10 mouse cellular contexts compared by ENCODE assay signal in the genomic region with DNA sequence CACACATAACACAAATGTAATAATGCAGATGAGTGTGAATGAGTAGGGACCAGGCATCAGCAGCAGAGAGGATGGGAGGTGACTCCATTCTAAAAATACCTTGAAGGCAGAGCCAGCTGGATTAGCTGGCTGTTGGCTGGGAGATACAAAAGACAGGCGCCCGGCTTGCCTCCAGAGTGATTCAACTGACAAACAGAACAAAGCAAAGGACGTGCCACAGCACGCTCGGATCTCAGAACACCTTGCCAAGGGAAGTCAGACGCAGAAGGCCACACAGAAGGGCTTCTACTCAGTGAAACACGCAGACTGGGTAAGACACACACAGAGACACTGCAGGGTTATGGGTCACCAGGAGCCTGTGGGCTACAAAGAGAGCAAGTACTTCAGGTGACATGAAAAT. TPM values are rescaled to one million over a fixed set of nuclear protein-coding genes. Genes with fewer than 3 reads are reported as not detected.
DNase-seq lines count a peak whose midpoint lies in the region; ATAC-seq and TF ChIP-seq lines count a peak whose summit lies in the region.
"Had no signal": no experiment of that assay in that cellular context is flagged by ENCODE, and none has a peak within 500 bp of the region (broad histone marks: within the 10 kb centered on the region; RNA-seq: fewer than 3 reads in every experiment).

No protein-coding gene starts in this region.

- H3K27ac ChIP-seq in forebrain, postnatal 0 days (ENCODE audit: low read depth, low read length) = no peak overlapping the region
- H3K27ac ChIP-seq in forebrain, embryonic 10.5 days = no peak overlapping the region
- H3K27ac ChIP-seq in heart, embryonic 10.5 days = peak overlapping the region; percentile 79
- H3K27ac ChIP-seq: intestine, embryonic 15.5 days had no signal

- WGBS in forebrain, postnatal 0 days = 50% methylated on average over 7 of the region's 7 CpGs
- 72% methylated on average over 7 of the region's 7 CpGs for WGBS in forebrain, embryonic 10.5 days
- 42% methylated on average over 7 of the region's 7 CpGs for WGBS in heart, embryonic 10.5 days

- DNase-seq in forebrain, postnatal 0 days = peak; percentile 31
- no peak for DNase-seq in forebrain, embryonic 10.5 days (ENCODE audit: extremely low spot score, low spot score)
- peak; percentile 17 for DNase-seq in cerebellum, adult 8-10 months
- DNase-seq in heart, embryonic 10.5 days (ENCODE audit: low spot score) = no peak
- peak; percentile 49 to 59 for DNase-seq in layer of hippocampus, postnatal 14 days (ENCODE audit: low spot score in 2 of 2)
- no peak for DNase-seq in embryo, embryonic 11 days
- no peak for DNase-seq in adrenal gland, adult (ENCODE audit: inconsistent age in 2 of 2, low spot score in 1 of 2)

- no peak overlapping the region for H3K4me2 ChIP-seq in forebrain, postnatal 0 days (ENCODE audit: low read depth)
- H3K4me2 ChIP-seq: intestine, embryonic 15.5 days had no signal

- no peaks in the 10 kb centered on the region for H3K4me1 ChIP-seq in forebrain, postnatal 0 days (ENCODE audit: insufficient read depth)
- H3K4me1 ChIP-seq in forebrain, embryonic 10.5 days = no peaks in the 10 kb centered on the region
- H3K4me1 ChIP-seq in heart, embryonic 10.5 days = peaks cover 22% of the 10 kb centered on the region
- H3K4me1 ChIP-seq: intestine, embryonic 15.5 days had no signal

- no peak for ATAC-seq in forebrain, postnatal 0 days
- ATAC-seq in erythroblast, adult 5-6 weeks (replicated peaks; ENCODE audit: low FRiP score, poor library complexity, severe bottlenecking) = no peak
- ATAC-seq: forebrain, embryonic 16.5 days; intestine, embryonic 15.5 days had no signal

- H3K4me3 ChIP-seq in forebrain, postnatal 0 days (ENCODE audit: low read depth, low read length) = no peak overlapping the region
- no peak overlapping the region for H3K4me3 ChIP-seq in forebrain, embryonic 10.5 days
- H3K4me3 ChIP-seq in heart, embryonic 10.5 days = no peak overlapping the region
- H3K4me3 ChIP-seq: intestine, embryonic 15.5 days had no signal

- no peaks in the 10 kb centered on the region for H3K9me3 ChIP-seq in forebrain, postnatal 0 days (ENCODE audit: low read length)
- H3K9me3 ChIP-seq in forebrain, embryonic 10.5 days = no peaks in the 10 kb centered on the region
- H3K9me3 ChIP-seq in heart, embryonic 10.5 days = no peaks in the 10 kb centered on the region
- H3K9me3 ChIP-seq: intestine, embryonic 15.5 days had no signal

- H3K27me3 ChIP-seq in forebrain, postnatal 0 days (ENCODE audit: insufficient read depth, low read length) = no peaks in the 10 kb centered on the region
- H3K27me3 ChIP-seq in forebrain, embryonic 10.5 days (ENCODE audit: poor library complexity, severe bottlenecking) = no peaks in the 10 kb centered on the region
- H3K27me3 ChIP-seq in heart, embryonic 10.5 days (ENCODE audit: insufficient read depth, poor library complexity, severe bottlenecking) = no peaks in the 10 kb centered on the region
- H3K27me3 ChIP-seq: intestine, embryonic 15.5 days had no signal

- TF ChIP-seq CTCF in forebrain, postnatal 0 days (IDR thresholded peaks at IDR 0.05; ENCODE audit: low read depth) = no peak

- no peak overlapping the region for H3K9ac ChIP-seq in forebrain, postnatal 0 days
- H3K9ac ChIP-seq: intestine, embryonic 15.5 days had no signal

- H3K36me3 ChIP-seq in forebrain, postnatal 0 days (ENCODE audit: insufficient read depth) = no peaks in the 10 kb centered on the region
- H3K36me3 ChIP-seq in forebrain, embryonic 10.5 days (replicated peaks) = no peaks in the 10 kb centered on the region
- H3K36me3 ChIP-seq in heart, embryonic 10.5 days = no peaks in the 10 kb centered on the region
- H3K36me3 ChIP-seq: intestine, embryonic 15.5 days had no signal

RNA-seq across cellular contexts. Expression of a gene that starts 24.0 kb away (rescaled TPM):
- total RNA-seq in forebrain, postnatal 0 days (2014; rRNA removed) = 0.31 and 0.67 TPM in 2 replicates
- 0.24 and 0.54 TPM in 2 replicates for polyA plus RNA-seq in forebrain, postnatal 0 days (2015; fragmentation: Nextera tagmentation; extraction: Ambion mirVana)
- polyA plus RNA-seq in forebrain, embryonic 10.5 days (2016; fragmentation: Nextera tagmentation; extraction: Ambion mirVana) = 0.10 TPM in 1 of 2 replicates, not detected in the other
- polyA plus RNA-seq in heart, embryonic 10.5 days (2016; fragmentation: Nextera tagmentation; extraction: Ambion mirVana) = 0.30 TPM in 1 of 2 replicates, not detected in the other
- under 1 TPM in 1 of 2 experiments, not detected in 1; 0.41 TPM for total RNA-seq in layer of hippocampus, postnatal 14 days (2021)
- not detected in 2 replicates for total RNA-seq in erythroblast, adult 5-6 weeks (2015; ENCODE audit: low replicate concordance)
- total RNA-seq in erythroblast, adult 5-6 weeks (2017; ENCODE audit: low replicate concordance) = not detected in 2 replicates

Comparison
In these comparisons a context has a peak if more than half of its experiments do, and no peak if none do; other contexts are left out.
1. DNase-seq: peak in forebrain, postnatal 0 days (single experiment), cerebellum, adult 8-10 months (single experiment) and layer of hippocampus, postnatal 14 days (2 of 2); none in forebrain, embryonic 10.5 days (single experiment), heart, embryonic 10.5 days (single experiment), embryo, embryonic 11 days (single experiment) and adrenal gland, adult (0 of 2).